Mouse (Mus musculus) ovary, postnatal 10 days (tissue): Measurements from ENCODE around the gene Bicc1.

Source experiments
- DNase-seq: peaks from one replicate; pipeline ENCODE4 v3.0.0; 2022; ENCODE audit warnings: low spot score

The Bicc1 gene

GRCm38 (mm10) chr10:71122480-71122879 is 37.0 kb downstream of the Bicc1 start:
- DNase-seq: no peak

DNA sequence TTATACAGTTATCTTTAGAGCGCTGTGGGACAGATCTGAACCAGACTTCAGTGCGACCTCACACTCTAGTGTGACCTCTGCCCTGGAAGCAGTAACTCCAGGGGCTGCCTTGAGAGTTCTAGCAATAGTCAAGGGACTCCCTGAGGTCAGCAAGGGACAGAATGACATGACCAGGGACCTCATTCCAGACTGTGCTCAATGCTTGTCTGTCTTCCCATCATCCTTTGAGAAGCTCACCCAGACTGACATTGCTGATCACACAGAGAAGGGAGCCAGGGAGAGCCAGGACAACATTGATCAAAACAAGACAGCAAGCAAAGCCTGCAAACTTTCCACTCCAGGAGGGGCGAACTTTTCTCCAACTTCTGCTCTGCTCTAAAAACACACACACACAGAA is 38.7 kb downstream of the Bicc1 start:
- DNase-seq: no peak

DNA sequence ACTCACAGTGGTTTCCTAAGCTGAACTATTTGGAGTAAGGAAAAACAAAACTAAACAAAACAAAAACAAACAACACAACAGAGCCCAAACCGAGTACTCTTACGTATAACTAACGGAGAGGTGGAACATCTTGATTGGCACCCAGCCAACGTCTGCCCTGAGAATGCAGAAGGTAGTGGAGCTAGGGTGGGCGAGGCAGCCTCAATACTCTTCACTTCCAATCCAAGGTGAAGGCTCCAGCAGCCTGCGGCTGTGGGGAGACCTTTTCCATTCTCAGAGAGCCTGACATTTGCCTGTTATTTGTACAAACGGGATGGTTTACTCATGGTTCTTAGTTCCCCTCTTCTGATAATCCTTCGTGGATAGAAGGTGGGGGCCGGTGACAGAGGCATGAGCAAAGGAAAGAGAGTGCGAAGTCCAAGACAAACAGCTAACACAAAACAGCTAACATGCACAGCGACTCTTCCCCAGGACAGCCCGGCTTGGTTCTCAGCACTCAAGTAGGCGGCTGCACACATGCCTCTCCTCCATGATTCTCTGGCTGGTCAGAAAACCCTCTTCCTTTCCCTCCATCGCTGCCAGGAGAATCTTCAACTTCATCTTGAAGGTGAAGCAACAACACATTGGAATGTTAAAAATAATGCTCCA is 39.3 kb downstream of the Bicc1 start:
- no peak for DNase-seq

GRCm38 (mm10) chr10:71119120-71119847 is 40.2 kb downstream of the Bicc1 start:
- no peak for DNase-seq

DNA sequence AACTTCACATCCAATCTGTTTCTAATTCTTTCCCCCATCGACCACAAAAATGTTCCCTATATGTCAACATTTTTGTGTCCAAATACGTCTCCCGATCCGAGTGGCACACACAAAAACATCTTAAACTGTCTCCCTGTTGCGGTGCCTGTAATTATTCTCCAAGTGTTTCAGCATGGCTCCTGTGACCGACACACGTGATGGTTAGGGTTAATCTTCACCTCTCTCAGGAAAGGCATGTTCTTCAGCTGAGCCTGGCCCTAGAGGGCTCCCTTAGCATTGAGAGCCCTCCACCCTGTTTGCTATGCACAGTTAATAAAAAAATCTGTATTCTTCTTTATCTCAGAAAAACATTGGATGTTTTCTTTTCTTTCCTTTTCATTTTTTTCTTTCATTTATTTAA is 41.7 kb downstream of the Bicc1 start:
- DNase-seq: no peak

GRCm38 (mm10) chr10:71114260-71114920 is 45.1 kb downstream of the Bicc1 start:
- no peak for DNase-seq

- no peak for DNase-seq
These were observed 52.9 kb downstream of the Bicc1 start for GRCm38 (mm10) chr10:71106491-71107205.

GRCm38 (mm10) chr10:71104791-71105190 is 54.7 kb downstream of the Bicc1 start:
- DNase-seq: no peak

DNA sequence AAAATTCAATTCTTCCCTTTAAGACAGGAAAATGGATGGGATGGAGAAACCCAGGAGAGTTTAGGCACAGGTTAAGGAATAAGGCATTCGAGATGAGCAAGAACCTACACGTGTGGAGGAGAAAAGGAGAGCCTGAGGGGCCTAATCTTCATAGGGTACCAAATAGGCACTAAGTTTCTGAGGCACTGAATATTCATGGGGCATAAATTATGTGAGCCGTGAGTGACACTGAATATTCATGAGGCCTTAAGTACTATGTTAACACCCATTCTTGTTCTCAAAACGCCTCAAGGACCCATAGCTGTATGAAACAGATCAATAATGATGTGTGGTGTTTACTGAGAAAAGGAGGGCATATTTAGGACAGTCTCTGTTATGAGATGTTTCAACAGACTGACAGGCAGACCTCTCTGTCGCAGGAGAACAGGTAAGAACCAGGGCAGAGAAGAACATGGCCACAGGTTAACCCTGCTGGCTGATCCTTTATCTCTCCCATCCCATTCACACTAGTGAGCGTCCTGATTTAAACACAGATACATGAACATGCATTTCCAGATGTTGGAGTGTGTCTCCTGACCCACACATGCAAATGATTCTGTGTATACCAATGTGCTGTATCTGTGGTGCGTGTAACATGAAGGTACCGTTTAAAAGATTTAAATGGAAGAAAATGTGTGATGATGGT is 58.5 kb downstream of the Bicc1 start:
- no peak for DNase-seq

DNA sequence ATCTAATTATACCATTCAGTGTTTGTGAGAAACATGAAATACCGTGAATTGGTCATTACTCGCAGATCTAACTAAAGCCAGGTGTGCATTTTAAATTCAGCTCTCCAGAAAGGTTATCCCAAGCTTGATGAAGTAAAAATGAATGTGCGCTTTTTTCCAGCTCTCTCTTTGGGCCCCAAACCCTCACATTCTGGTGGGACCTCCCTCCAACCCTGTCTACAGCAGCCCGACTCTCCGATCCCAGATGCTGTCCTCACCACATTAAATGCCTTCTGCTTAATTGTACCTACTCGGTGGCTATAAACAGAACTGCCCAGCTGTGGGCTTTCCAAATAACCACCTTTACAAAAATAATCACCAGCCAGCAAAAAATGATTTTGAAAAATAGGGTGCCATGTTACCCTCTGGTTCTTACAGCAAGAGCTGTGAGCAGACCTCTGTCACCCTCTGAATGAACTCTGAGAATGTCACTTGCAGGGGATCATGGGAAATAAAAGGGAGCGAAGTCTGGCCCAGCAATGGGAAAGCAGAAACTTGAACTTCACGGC is 64.7 kb downstream of the Bicc1 start:
- DNase-seq: no peak

GRCm38 (mm10) chr10:71093312-71093711 is 66.2 kb downstream of the Bicc1 start:
- no peak for DNase-seq

GRCm38 (mm10) chr10:71087359-71087716 is 72.2 kb downstream of the Bicc1 start:
- no peak for DNase-seq

DNA sequence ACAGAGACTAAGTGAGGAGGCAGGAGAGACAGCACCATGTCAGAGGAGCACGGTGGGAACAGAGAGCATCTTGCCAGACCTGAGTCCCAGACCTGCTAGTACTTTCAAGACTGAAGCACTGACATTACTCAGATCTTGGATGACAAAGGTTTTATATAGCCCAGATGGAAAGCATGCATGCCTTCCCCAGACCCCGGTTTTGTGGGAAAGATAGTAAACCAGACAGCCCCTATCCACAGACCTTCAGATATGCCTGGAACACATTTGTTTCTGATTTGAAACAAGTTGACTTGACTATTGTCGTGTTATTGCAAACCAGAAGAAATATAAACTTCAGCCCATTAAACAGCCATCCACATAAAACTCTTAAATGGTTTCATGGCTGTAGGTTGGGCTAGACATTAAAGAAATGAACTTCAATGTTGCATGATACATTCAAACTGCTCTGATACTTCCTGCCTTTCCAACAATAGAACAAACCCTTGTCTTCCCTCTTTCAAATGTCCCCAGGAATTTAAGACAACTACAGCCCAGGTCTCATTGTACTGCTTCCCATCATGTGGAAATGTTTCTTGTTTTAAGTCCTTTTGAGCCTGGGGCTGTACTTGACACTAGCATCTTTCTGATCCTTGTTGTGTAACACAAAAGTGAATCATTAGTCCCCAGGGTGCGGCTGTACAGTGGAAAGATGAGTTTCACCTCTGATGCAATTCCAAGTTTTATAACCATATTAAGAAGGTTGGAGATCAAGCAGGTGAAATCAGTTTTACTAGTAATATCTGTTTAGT is 72.7 kb downstream of the Bicc1 start:
- DNase-seq: no peak

DNA sequence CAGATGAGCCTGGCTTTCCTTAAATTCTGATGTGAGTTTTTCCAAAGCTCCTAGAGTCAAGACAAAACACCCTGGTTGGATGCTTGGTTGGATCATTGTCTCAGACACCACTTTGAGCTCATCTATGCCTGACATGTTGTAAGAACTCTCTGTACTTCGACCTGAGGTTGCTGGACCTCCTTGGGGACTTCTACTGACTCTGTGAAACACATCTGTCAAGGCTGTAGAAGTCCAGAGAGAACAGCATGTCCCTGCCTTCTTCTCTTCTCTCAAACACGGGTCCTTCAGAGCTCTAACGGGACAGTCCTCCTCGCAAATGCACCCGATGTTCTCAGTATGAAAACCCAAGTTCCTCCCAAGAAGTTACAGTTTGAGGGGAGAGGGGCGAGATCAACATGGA is 76.5 kb downstream of the Bicc1 start:
- no peak for DNase-seq

- DNase-seq: no peak
These were observed 80.6 kb downstream of the Bicc1 start for GRCm38 (mm10) chr10:71078856-71079255.

- no peak for DNase-seq
These were observed 94.5 kb downstream of the Bicc1 start for GRCm38 (mm10) chr10:71065009-71065408.

DNA sequence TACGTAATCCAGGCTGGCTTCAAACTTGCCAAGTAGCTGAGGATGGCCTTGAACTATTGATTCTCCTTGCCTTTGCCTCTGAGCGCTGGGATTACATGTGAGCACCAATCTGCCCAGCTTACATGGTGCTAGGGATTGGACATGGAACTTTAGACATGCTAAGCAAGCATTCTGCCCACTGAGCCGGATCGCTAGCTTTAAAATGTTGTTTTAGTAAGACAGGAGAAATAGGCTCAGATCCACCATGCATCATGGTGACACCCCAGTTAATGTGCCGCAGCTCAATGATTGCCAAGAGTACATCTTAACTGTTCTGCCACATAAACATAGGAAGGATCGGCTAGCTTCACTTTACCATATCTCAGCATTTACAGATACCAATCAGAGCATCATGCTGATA is 94.9 kb downstream of the Bicc1 start:
- no peak for DNase-seq

- DNase-seq: no peak
These were observed 97.3 kb downstream of the Bicc1 start for GRCm38 (mm10) chr10:71062151-71062550.

DNA sequence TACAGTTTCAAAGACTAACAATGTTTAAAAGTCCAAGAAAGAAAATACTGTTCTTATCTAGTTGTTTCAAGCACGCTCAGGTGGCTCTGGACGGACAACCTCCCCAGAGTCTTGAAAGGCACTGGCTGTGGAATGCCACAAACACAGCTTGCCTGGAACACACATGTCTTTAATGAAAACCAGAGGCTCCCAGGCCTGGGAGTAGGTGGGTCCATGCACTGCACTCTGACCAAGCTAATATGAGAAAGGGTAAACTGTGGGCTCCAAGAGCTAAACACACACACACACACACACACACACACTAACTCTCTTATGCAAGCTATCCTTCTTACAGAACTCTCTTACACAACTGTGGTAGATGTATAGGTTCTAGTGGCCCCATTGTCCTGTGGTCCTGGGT is 99.2 kb downstream of the Bicc1 start:
- no peak for DNase-seq

GRCm38 (mm10) chr10:71058616-71059247 is 100.8 kb downstream of the Bicc1 start:
- peak; percentile 18 for DNase-seq

- DNase-seq: no peak
These were observed 101.4 kb downstream of the Bicc1 start for GRCm38 (mm10) chr10:71058070-71058469.
